Mouse (Mus musculus) megakaryocyte, adult 5-6 weeks (primary cell): ENCODE measurements around the gene 9430038I01Rik. TPM values are rescaled to one million over a fixed set of nuclear protein-coding genes. Genes with fewer than 3 reads are reported as not detected.
"Not testable (repeated sequence)": the region's sequence is repeated elsewhere in the genome, so short reads cannot be mapped to it uniquely, and the experiment has no call there.

Experiments used
- ATAC-seq: 2 replicates; pipeline ENCODE4 v1.8.0; 2016; ENCODE audit warnings: mild to moderate bottlenecking, inconsistent platforms; ENCODE audit not compliant: poor library complexity, severe bottlenecking
- total RNA-seq, 2 experiments: library from RNA; stranded (forward) in 1 of 2; stranded (reverse) in 1 of 2; fragments of 153-499, 151-499 nt in 1 of 2; fragments of 221-1000, 200-1000 nt in 1 of 2; gene quantifications; 2 replicates each; pipeline versions ENCODE4 v1.2.3 to v1.2.4; 2015 to 2017

The 9430038I01Rik gene
- 23.6 and 24.0 TPM in 2 replicates for total RNA-seq (2015)
- 24.4 and 27.3 TPM in 2 replicates for total RNA-seq (2017)

DNA sequence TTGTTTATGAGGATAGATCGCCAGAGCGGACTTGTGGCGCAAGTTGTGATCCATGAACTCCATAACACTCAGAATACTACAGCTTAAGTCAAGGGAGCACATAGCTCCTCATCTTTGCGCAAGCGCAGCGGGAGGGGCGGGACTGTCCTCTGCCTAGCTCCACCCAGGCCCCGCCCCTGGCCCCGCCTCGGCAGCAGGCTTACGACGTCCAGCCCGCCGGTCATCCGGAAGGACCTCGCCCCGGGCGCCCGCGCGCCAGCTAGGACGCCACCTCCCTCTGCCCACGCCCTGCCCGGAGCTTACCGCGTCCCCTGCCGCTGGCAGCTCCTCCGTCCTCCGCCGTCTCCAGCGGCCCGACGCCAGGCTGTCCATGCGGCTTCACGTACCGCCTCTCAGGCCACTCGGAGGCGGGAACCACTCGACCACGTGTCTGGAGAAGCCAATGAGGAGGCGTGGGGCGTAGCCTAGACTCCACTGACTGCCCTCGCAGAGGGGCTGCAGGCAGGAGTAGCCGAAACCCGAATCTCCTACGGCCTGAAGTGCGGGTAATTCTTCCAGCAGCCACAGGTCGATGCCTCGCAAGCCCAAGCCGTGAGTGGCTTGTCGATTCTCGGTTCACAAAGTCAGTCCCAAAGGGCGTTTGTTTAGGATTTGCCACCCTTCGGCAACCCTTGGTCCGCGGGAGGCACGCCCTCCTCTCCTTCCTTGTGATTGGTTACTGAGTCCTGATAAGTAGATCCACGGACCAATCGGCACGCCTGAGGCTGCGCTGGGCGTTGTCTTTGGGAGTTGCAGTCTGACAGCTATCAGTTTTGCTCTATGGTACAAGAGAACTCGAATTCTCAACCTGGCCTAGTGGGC is at the start of gene 9430038I01Rik:
Gene 9430038I01Rik, minus strand, starts transcription at position 426 of the 861 bp plus-strand sequence.
- peak; percentile 86 for ATAC-seq

DNA sequence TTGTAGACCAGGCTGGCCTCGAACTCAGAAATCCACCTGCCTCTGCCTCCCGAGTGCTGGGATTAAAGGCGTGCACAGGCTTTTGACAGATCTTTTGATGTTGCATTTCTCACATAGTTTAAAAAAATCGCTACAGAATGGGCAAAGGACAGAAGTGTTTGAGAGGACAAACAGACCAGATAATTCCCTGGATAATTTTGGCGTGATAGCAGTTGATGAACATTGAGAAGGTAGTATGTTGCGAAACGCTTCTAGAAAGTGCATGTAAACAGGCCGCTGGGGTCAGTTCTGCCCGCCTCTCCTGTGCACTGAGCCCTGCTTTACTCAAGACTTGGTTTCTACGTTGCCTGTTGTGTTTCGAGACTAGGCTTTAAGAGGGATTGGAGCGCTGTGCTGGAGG is 34.8 kb upstream of the 9430038I01Rik start:
- no peak for ATAC-seq

DNA sequence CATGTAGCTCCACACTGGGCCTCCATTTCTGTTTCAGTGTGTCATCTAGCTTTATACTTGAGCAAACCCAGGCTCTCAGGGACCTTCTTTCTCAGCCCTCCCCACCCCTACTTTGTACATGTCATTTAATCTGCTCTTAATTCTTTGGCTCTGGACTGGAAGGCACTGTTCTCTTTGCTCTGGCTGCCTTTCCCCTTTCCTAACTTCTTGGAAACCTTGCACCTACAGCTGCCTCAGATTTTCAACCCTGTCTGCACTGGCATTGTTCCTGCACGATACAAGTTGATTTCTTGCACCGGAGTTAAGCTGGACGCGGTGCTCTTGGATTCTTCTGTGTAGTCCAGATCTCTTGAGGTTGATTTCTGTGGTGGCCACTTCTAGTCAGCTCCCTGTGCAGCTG is 32.4 kb upstream of the 9430038I01Rik start:
- ATAC-seq, result no peak

DNA sequence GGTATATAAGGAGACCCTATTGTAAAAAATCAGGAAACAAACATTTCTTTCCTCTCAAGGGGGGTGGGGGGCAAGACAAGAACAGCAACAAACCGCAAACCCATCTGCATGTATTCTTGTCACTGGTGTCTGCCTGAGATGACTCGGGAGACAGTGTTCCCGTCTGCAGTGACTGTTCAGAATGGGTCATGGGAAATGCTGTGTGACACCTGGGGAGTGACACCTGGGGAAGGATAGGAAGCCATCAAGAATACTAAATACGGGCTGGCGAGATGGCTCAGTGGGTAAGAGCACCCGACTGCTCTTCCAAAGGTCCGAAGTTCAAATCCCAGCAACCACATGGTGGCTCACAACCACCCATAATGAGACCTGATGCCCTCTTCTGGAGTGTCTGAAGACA is 28.4 kb upstream of the 9430038I01Rik start:
- ATAC-seq, result not testable (repeated sequence)

DNA sequence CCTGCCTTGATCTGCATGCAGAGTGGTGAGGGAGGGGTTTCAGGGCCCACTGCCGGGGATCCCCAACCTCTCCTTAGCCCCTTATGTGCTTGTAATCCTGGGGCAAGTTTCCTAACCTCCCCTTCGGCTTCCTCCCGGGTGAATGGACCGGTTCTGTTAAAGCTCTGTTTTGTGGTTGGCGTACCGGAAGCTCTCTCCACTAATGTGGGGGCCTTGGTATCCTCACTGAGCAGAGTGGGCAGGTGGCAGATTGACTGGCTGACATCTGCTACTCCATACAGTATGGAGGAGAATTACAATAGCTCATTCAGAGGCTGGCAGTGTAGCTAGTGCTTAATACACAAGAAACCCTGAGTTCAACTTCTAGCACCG is 27.6 kb upstream of the 9430038I01Rik start:
- ATAC-seq, result no peak

DNA sequence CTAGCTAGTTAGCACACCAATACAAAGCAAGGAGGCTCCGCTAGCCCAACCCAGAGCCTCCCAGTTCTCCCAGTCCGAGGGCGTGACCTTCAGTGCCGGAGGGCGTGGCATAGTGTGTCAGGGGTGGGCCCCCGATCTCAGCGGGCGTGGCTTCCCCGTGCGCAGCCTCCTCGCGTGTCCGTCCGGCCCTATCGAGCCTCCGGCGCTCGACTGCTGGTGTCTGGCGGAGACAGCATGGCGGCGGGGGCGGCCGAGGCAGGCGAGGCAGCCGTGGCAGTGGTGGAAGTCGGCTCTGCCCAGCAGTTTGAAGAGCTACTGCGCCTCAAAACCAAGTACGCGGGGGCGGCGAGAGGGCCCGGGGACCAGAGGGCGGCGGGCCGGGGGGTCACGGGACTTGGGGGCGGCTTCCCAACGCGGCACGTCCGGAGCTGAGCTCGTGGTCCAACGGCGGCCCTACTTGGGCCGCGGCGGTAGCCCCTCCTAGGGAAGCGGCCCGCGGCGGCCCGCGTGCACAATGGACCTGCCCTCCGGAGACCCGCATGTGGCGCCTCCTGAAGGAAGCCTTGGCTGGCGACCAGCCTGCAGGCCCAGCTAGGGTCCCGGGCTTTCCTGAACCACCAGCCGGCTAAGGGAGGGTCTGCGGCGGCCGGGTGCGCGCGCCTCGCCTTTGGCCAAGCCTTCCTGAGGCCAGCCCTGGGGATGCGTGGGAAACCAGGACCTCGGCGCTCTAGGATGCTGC is 27.0 kb upstream of the 9430038I01Rik start, which contains the start of gene Glrx3:
Gene Glrx3, plus strand, starts transcription at position 175 of the 739 bp plus-strand sequence.
- ATAC-seq, result peak; percentile 99

DNA sequence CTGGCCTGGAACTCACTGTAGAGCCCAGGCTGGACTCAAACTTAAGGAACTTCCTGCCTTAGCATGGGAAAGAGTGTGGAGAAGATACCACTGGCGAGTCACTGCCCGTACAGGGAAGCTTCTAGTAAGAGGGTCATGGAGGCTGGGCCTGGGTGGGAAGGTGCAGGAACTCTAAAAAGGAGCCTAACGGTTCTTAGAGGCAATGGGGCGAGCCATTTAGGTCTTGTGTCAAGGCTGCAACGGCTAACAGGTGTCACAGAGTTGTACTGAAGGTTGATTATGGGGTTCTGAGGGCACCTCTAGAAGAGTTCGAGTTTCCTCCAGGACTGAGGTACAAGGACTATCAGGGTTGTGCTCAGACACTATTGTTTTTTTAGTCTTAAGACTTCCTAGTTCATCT is 26.3 kb upstream of the 9430038I01Rik start:
- no peak for ATAC-seq

DNA sequence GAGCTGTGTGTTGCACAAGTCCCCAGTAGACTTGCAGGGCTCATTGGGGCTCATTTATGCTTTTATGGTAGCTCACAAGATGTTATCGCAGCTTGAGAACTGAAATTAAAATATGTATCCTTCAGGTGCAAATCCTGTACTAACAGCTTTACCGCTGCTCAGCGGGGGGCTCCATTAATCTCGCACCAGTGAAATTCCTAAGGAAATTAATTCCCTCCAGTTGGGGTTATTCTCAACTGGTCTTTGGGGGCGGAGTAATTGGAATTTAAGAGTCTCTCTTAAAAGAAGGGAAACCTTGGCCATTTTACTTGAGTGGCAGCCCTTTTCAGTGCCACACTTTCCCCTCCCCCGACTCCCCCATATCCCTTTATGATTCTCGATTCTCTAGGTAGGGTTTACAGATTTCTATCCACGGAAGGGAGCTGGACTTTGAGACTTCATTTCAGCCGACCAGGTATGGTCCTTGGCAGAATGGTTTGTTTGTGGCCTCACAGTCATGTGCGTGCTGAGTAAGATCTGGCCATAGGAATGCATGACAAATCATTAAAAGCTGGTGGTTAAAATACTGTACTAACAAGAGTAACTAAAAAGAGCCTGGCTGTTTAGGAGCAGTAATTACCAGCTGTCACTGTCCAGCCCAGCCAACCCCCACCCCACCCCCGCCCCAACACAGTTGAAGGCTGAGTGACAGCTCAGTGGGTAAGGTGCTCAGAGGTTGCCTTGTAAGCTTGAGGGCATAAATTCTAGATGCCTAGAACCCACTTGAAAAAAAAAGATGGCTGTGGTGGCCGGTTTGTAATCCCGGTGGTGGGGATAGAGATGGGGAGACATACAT is 21.4 kb upstream of the 9430038I01Rik start:
- ATAC-seq, result no peak

DNA sequence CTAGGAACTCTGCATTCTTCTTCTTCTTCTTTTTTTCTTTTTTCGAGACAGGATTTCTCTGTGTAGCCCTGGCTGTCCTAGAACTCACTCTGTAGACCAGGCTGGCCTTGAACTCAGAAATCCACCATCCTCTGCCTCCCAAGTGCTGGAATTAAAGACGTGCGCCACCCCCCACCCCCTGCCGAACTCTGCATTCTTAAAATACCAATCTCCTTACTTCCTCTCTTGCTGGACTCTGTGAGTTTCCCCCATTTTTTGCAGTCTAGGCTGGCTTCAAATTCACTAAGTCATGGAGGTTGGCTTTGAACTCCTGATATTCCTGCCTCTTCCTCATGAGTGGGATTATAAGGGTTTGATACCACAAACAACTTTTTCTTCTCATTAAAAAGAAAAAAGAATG is 16.1 kb upstream of the 9430038I01Rik start:
- ATAC-seq, result peak; percentile 38; the same call in 1 of the 2 replicates

DNA sequence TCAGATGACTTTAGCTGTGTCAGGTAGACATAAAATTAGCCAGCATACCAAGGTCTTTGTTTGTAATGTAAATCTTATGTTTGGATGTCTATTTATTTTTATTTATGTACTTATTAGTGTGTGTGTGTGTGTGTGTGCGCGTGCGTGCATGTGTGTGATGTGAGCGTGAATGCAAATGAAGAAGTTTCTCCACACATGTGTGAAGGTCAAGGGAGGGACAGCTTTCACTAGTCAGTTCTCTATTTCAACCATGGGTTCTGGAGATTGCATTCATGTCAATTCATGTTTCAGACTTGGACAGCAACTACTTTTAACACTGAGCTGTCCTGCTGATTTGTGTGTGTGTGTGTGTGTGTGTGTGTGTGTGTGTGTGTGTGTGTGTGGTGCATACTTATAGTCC is 10.7 kb upstream of the 9430038I01Rik start:
- peak; percentile 87 for ATAC-seq

DNA sequence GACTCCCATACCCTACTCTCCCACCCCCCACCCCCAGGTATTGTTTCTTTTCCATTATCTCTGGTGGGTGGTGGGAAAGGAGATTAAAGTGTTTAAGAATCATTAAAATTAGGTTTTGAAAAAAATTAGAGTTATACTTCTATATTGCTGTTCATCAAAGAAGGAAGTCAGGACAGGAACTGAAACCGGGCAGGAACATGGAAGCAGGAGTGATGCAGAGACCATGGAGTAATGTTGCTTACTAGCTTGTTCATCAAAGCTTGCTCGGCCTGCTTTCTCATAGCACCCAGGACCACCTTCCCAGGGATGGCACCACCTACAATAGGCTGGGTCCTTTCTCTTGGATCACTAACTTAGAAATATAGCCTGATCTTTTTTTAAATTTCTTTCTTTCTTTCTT is 10.0 kb upstream of the 9430038I01Rik start:
- peak; percentile 92 for ATAC-seq

DNA sequence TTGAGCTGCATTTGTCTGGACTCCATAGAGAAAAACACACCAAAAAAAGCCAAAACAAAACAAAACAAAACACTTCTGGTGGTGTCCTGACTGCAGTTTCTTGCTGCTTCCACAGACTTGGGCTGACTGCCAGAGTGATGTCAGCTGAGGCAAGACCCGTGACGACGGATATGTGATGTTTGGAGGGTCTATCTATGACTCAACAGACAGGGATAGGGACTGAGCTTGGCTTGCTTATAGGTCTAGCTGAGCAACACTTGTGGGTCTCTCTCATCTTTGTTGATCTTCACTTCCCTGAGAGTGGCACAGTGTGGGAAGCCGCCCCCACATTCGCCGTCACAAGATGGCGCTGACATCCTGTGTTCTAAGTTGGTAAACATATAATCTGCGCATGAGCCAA is 4.1 kb upstream of the 9430038I01Rik start:
- ATAC-seq, result no peak

DNA sequence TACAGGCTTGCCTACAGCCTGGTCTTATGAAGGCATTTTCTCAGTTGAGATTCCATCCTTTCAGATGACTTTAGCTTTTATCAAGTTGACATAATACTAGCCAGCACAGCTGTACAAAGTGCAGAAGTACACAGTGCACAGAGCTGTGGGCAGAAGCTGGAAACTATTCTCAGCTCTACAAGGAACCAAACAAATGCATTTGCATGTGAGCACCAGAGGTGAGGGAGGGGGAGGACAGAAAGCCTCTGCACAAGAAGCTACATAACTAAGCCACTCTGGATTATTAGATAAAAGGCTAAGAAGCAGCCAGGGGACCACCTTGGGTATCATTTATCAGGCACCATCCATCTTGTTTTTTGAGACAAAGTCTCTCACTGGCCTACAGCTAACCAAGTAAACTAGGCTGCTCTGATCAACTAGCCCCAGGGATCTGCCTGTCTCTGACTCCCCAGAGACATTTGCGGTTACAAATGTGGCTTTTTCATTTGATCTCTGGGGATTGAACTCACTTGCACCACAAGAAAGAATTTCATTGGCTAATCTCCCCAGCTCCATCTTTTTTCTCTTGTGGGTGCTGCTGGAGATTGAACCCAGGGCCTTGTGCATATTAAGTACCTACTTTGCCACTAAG is 3.0 kb downstream of the 9430038I01Rik start:
- ATAC-seq, result no peak

DNA sequence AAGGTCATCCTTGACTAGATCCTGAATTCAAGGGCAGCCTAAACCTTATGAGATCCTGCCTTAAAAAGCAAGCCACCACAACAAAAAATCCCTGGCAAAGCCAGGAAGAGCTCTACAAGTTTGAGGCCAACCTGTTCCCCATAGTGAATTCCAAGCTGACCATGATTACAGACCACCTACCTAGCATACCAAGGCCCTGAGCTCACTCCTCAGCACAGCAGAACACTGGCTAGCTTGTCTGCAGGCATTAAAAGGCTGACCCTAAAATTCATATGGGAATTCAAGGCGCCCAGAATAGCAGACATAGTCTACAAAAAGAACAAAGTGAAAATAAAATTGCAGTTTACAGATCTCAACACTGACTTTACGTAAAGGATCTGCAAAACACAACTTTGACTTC is 6.4 kb downstream of the 9430038I01Rik start:
- no peak for ATAC-seq

DNA sequence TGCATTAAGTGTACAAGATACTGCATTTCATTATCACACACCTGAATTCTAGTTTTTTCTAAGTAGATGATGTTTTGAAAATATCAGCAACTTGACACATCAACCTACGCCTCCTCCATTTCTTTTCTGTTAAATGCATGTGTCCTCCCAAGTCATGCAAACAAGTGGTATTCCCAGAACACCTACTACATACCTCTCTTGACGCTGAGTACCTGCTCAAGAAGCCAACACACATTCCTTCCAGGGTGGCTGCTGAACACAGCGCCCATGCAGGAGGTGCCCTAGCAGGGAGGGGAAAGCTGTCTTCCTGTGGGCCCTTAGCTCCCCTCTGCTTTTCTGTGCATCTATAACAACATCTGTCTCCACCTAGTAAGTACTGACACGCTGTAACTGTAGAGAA is 11.6 kb downstream of the 9430038I01Rik start:
- no peak for ATAC-seq

DNA sequence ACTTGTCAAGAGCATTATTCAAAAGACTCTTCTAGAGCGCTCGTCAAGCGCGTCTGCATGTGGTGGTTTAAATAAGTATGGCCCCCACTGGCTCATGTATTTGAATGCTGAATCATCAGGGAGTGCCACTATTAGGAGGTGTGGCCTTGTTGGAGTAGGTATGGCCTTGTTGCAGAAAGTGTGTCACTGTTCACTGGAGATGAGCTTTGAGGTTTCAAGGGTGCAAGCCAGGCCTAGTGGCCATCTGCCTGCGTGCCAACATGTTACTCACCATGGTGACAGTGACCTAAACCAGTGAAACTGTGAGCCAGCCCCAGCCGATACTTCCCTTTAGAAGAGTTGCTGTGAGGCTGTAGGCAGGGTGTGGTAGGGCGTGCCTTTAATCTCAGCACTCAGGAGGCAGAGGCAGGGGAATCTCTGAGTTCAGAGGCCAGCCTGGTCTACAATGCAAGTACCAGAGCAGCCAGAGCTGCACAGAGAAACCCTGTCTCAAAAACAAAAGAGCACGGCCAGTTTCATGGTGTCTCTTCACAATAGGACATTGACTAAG is 13.1 kb downstream of the 9430038I01Rik start:
- ATAC-seq, result peak; percentile 35; the same call in 1 of the 2 replicates

DNA sequence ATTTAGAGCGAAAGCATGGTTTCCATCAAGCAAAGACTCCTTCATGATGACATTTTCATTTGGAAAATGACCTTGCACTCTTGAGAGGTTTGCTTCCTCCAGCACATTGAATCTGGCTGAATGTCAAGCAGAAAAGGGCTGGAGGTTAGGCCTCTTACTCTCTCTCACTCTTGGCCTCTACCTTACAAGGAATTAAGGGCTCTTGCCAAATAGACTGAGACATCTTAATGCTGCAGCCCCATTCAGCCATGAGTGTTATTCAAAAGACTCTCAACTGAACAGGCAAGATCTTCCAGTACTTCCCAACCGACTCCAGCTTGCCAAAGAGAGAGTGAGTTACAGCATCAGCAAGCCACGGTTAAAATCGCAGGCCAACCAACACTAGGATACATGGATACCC is 15.1 kb downstream of the 9430038I01Rik start:
- no peak for ATAC-seq

DNA sequence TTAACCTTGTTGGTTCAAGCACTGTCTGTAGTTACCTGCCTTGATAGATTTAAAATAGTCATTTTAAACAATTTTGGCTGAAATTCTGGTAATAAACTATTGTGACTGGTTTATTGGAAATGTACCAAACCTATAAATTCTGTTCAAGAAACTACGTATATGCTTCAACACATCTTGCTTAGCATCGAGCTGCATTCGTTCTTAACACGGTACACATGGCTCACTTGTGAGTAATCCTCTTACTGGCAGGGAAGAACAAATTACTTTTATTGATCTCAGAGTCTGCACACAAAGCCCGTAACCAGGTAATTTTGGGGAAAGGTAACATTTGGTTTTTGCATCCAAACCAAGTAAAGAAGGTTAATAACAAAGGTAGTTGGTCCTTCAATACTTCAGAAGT is 22.7 kb downstream of the 9430038I01Rik start:
- no peak for ATAC-seq

DNA sequence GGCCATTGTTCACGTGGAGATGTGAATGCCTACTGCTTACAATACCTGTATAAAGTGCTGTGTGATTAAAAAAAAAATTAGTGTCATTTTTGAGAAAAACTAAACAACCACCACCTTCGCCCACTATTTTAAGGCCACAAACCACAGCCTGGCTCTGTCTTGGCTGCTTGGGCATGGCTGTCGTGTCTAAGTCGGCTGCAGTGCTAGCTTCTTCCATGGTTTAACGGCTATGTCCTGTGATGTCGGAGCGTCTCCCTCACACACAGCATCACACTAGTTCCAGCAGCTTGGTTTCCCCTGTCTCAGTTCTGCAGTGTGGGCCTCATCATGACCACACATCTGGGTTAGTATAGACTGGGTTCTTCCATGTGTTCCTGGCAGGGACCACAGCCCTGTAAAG is 35.6 kb downstream of the 9430038I01Rik start:
- ATAC-seq, result no peak

DNA sequence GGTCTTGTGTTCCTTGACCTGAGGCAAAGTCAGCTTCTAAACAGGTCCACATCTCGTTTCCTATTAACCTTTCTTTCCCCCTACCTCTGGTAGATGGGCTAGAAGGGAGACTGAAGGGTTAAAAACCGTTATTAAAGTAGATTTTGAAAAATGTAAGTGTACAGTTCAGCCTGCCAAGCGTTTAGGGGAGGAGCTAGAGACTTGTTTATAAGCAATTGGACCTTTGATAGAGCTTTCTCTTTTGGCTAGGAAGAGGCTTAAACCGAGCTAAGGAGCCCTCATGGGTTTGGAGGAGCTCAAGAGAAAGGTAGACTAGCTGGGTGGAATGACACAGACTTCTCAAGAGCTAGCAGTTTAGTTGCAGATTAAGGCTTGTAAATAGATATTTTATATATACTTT is 38.8 kb downstream of the 9430038I01Rik start:
- ATAC-seq, result no peak
